Mouse (Mus musculus): ENCODE results near the gene Btbd2. TPM values are rescaled to one million over a fixed set of nuclear protein-coding genes. Genes with fewer than 3 reads are reported as not detected.

Gene Btbd2
- total and polyA plus RNA-seq, 3 experiments: 43.1 to 81.8 TPM; not detected in 1

DNA sequence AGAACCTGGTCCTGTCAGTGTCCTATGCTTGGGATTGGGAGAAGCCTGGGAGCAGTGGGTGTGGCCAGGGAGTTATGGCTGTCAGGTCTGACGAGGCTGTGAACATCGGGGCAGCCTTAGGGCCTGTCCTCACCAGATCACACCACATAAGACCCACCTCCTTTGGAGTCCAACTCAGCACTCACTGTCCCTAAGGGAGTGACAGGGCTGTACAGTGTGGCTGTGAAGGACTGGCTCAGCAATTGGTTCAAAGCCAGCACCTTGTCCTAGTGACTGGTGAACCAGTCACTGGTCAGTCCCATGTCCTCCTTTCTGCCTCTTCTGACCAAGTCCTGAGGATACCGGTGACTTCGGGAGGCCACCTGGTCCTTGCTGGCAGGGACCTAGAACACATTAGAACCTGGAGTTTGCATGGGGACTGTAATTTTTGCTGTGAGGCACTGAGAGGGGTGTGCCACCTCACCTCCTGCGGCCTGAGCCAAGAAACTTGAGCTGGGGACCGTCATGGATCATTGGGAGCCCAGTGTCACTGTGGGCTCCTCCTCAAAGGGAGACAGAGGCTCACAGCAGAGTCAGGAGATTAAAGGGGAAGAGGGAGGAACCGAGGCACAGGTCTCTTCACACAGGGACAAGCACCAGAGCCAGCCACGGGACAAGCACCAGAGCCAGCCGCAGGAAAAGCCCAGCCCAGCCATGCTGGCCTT, 22.8 kb upstream of the Btbd2 start:
- TF ChIP-seq POLR2AphosphoS5 (IDR thresholded peaks at IDR 0.05; ENCODE audit: borderline replicate concordance, low read depth, low read length): 0 out of 2 replicates have a peak, but pooled peaks have one; percentile 39
- no peak for TF ChIP-seq CHD2 (IDR thresholded peaks at IDR 0.05; ENCODE audit: low read length)
- TF ChIP-seq MXI1 (IDR thresholded peaks at IDR 0.05; ENCODE audit: low read depth, low read length): peak; percentile 42; the same call in 1 of the 2 replicates
- 0 out of 2 replicates have a peak, but pooled peaks have one; percentile 27 for TF ChIP-seq ZMIZ1 (IDR thresholded peaks at IDR 0.05; ENCODE audit: low read depth, low read length)
- peak; percentile 28; the same call in 1 of the 2 replicates for TF ChIP-seq HCFC1 (IDR thresholded peaks at IDR 0.05; ENCODE audit: low read depth, low read length)
- TF ChIP-seq CHD1 (IDR thresholded peaks at IDR 0.05; ENCODE audit: low read depth, low read length): 0 out of 2 replicates have a peak, but pooled peaks have one; percentile 39
- no peak for TF ChIP-seq SMC3 (IDR thresholded peaks at IDR 0.05; ENCODE audit: low read depth, low read length)
- Histone ChIP-seq H3K4me3 (ENCODE audit: control insufficient read depth in 1 of 2, insufficient read depth in 1 of 2, low read depth in 2 of 2, low read length in 2 of 2) (peak overlapping the region; percentile 58 to 76), H3K4me1 (ENCODE audit: control insufficient read depth in 1 of 2, insufficient read depth in 2 of 2, low read length in 2 of 2) (peaks cover 14 to 30% of the 10 kb centered on the region in 2 experiments), H3K36me3 (ENCODE audit: control insufficient read depth in 1 of 2, insufficient read depth in 2 of 2, low read length in 2 of 2) (peaks cover 0 to 23% of the 10 kb centered on the region in 2 experiments; a peak in 2 of 4 replicates), H3K27me3 (ENCODE audit: control insufficient read depth in 1 of 2, insufficient read depth in 2 of 2, low read length in 2 of 2) (no peaks in the 10 kb centered on the region), H3K9me3 (replicated peaks; ENCODE audit: insufficient read depth, low read length) (no peaks in the 10 kb centered on the region), H3K9ac (ENCODE audit: control insufficient read depth, low read depth, low read length, poor library complexity, severe bottlenecking) (peak overlapping the region; percentile 53), H3K79me2 (ENCODE audit: control insufficient read depth, insufficient read depth, low read length, poor library complexity) (peaks cover 22% of the 10 kb centered on the region), H3K27ac (ENCODE audit: control insufficient read depth, low read depth, low read length) (peak overlapping the region; percentile 96)
- DNase-seq (ENCODE audit: low read depth, low spot score): peak; percentile 61

GRCm38 (mm10) chr10:80678601-80679377, 21.9 kb upstream of the Btbd2 start:
- H3K27me3 ChIP-seq (ENCODE audit: control insufficient read depth in 1 of 2, insufficient read depth in 2 of 2, low read length in 2 of 2): no peaks in the 10 kb centered on the region
- H3K9me3 ChIP-seq (replicated peaks; ENCODE audit: insufficient read depth, low read length): no peaks in the 10 kb centered on the region
- peaks cover 0 to 20% of the 10 kb centered on the region in 2 experiments; a peak in 2 of 4 replicates for H3K36me3 ChIP-seq (ENCODE audit: control insufficient read depth in 1 of 2, insufficient read depth in 2 of 2, low read length in 2 of 2)
- H3K4me3 ChIP-seq (ENCODE audit: control insufficient read depth in 1 of 2, insufficient read depth in 1 of 2, low read depth in 2 of 2, low read length in 2 of 2): peak overlapping the region; percentile 58 to 76
- peak overlapping the region; percentile 96 for H3K27ac ChIP-seq (ENCODE audit: control insufficient read depth, low read depth, low read length)
- peaks cover 9 to 30% of the 10 kb centered on the region in 2 experiments for H3K4me1 ChIP-seq (ENCODE audit: control insufficient read depth in 1 of 2, insufficient read depth in 2 of 2, low read length in 2 of 2)
- peak; percentile 88 for DNase-seq (ENCODE audit: low read depth, low spot score)
- H3K79me2 ChIP-seq (ENCODE audit: control insufficient read depth, insufficient read depth, low read length, poor library complexity): peaks cover 31% of the 10 kb centered on the region
- peak overlapping the region; percentile 53 for H3K9ac ChIP-seq (ENCODE audit: control insufficient read depth, low read depth, low read length, poor library complexity, severe bottlenecking)
- TF ChIP-seq ZNF384 (IDR thresholded peaks at IDR 0.05; ENCODE audit: low read depth, low read length) (no peak), CHD2 (IDR thresholded peaks at IDR 0.05; ENCODE audit: low read length) (no peak), ELF1 (IDR thresholded peaks at IDR 0.05; ENCODE audit: low read depth, low read length) (peak; percentile 58; the same call in 1 of the 2 replicates), MEF2A (IDR thresholded peaks at IDR 0.05; ENCODE audit: extremely low read depth, insufficient replicate concordance, low read depth, low read length, poor library complexity, severe bottlenecking) (no peak), ZKSCAN1 (IDR thresholded peaks at IDR 0.05; ENCODE audit: low read depth, low read length) (no peak), USF2 (IDR thresholded peaks at IDR 0.05; ENCODE audit: borderline replicate concordance in 1 of 2, insufficient read depth in 1 of 2, low read depth in 1 of 2, low read length in 2 of 2) (no peak), MAFK (IDR thresholded peaks at IDR 0.05; ENCODE audit: borderline replicate concordance, low read depth, low read length) (no peak), RCOR1 (IDR thresholded peaks at IDR 0.05; ENCODE audit: low read depth, low read length) (peak; percentile 37; the same call in 1 of the 2 replicates), NRF1 (IDR thresholded peaks at IDR 0.05; ENCODE audit: insufficient read depth, low read depth, low read length, poor library complexity, severe bottlenecking) (no peak), MYC (IDR thresholded peaks at IDR 0.05; ENCODE audit: low read depth, low read length) (no peak), MAZ (IDR thresholded peaks at IDR 0.05; ENCODE audit: low read depth, low read length) (no peak), KAT2A (conservative IDR thresholded peaks at IDR 0.05; ENCODE audit: low read depth, low read length) (no peak), ZMIZ1 (IDR thresholded peaks at IDR 0.05; ENCODE audit: low read depth, low read length) (no peak), UBTF (IDR thresholded peaks at IDR 0.05; ENCODE audit: borderline replicate concordance, insufficient read depth, low read depth, low read length) (no peak), SMC3 (IDR thresholded peaks at IDR 0.05; ENCODE audit: low read depth, low read length) (no peak), MYB (IDR thresholded peaks at IDR 0.05; ENCODE audit: low read depth, low read length) (no peak), ETS1 (IDR thresholded peaks at IDR 0.05; ENCODE audit: low read depth, low read length) (no peak; the same call in 1 of the 2 replicates), SIN3A (IDR thresholded peaks at IDR 0.05; ENCODE audit: low read length) (no peak; the same call in 1 of the 2 replicates), ZC3H11A (IDR thresholded peaks at IDR 0.05; ENCODE audit: low read depth, low read length) (no peak), TCF12 (IDR thresholded peaks at IDR 0.05; ENCODE audit: low read depth, low read length) (0 out of 2 replicates have a peak, but pooled peaks have one; percentile 51), BHLHE40 (IDR thresholded peaks at IDR 0.05; ENCODE audit: borderline replicate concordance, low read depth, low read length) (no peak), HCFC1 (IDR thresholded peaks at IDR 0.05; ENCODE audit: low read depth, low read length) (no peak)
